Mouse (Mus musculus) C2C12 (cell line): ENCODE results near the gene Tex46. TPM values are rescaled to one million over a fixed set of nuclear protein-coding genes. Genes with fewer than 3 reads are reported as not detected.

Experiments used
- H3K27me3 ChIP-seq: one replicate; pipeline ENCODE4 v1.6.1; 2011; ENCODE audit not compliant: control insufficient read depth, insufficient read depth, insufficient read length
- H3K36me3 ChIP-seq: one replicate; pipeline ENCODE4 v1.6.1; 2011; ENCODE audit not compliant: control insufficient read depth, insufficient read depth
- H3K4me3 ChIP-seq: one replicate; pipeline ENCODE4 v1.5.1; 2011; ENCODE audit warnings: mild to moderate bottlenecking, control low read depth; ENCODE audit not compliant: poor library complexity, insufficient read depth, severe bottlenecking
- H3K79me2 ChIP-seq: one replicate; pipeline ENCODE4 v1.6.1; 2011; ENCODE audit not compliant: control insufficient read depth, insufficient read depth
- H3K79me3 ChIP-seq: one replicate; pipeline ENCODE4 v1.6.1; 2011; ENCODE audit warnings: low read depth, control low read depth
- H3ac ChIP-seq: one replicate; pipeline ENCODE3; 2011; ENCODE audit warnings: low read depth; ENCODE audit not compliant: control insufficient read depth, insufficient read length
- CEBPB ChIP-seq: IDR thresholded peaks from one replicate; pipeline ENCODE4 v1.6.1; 2011; ENCODE audit warnings: low read depth, mild to moderate bottlenecking, control low read depth, moderate library complexity
- CTCF ChIP-seq: IDR thresholded peaks from one replicate; pipeline ENCODE4 v1.5.1; 2011; ENCODE audit not compliant: control insufficient read depth, insufficient read depth, insufficient read length
- FOSL1 ChIP-seq: IDR thresholded peaks from one replicate; pipeline ENCODE4 v1.8.0; 2011; ENCODE audit warnings: mild to moderate bottlenecking, low read length; ENCODE audit not compliant: poor library complexity, insufficient read depth, severe bottlenecking
- MAX ChIP-seq: IDR thresholded peaks from one replicate; pipeline ENCODE4 v1.6.1; 2011; ENCODE audit warnings: mild to moderate bottlenecking, control low read depth
- MYOD1 ChIP-seq: IDR thresholded peaks from one replicate; pipeline ENCODE4 v1.6.1; 2011; ENCODE audit warnings: low read depth; ENCODE audit not compliant: control insufficient read depth, insufficient read length
- MYOG ChIP-seq: IDR thresholded peaks from one replicate; pipeline ENCODE4 v1.6.1; 2011; ENCODE audit not compliant: control insufficient read depth, insufficient read length; ENCODE audit errors: extremely low read depth
- USF1 ChIP-seq: IDR thresholded peaks from one replicate; pipeline ENCODE4 v1.6.1; 2011; ENCODE audit warnings: low read depth, mild to moderate bottlenecking, control low read depth, moderate library complexity
- long read RNA-seq, 2 experiments: library from polyadenylated mRNA; unstranded; transcript quantifications; one replicate each; pipeline ENCODE4 v2.0.0; 2019 to 2020
- polyA plus RNA-seq: library from polyadenylated mRNA; unstranded; fragments of >200 nt; fragmentation: generic; extraction: Trizol; gene quantifications from one replicate; pipeline ENCODE4 v1.2.1, GENCODE M21; 2012; ENCODE audit warnings: missing spikeins

Tex46 gene
- polyA plus RNA-seq, result not detected
- long read RNA-seq, experiment 1, result 0 reads
- long read RNA-seq, experiment 2, result 0 reads

- Histone ChIP-seq H3K79me3 (no peaks in the 10 kb centered on the region), H3K27me3 (no peaks in the 10 kb centered on the region), H3K4me3 (no peak within 1 kb of the TSS), H3K36me3 (no peaks in the 10 kb centered on the region), H3K79me2 (no peaks in the 10 kb centered on the region), H3ac (no peak within 1 kb of the TSS)
- no peak for TF ChIP-seq MAX
- TF ChIP-seq MYOG, result no peak
- no peak for TF ChIP-seq MYOD1
- no peak for TF ChIP-seq USF1
- no peak for TF ChIP-seq FOSL1
- TF ChIP-seq CEBPB, result no peak
Observed at GRCm38 (mm10) chr4:136610387-136610856, at the start of gene Tex46. TSS of gene Tex46 (plus strand) at chr4:136610437.

DNA sequence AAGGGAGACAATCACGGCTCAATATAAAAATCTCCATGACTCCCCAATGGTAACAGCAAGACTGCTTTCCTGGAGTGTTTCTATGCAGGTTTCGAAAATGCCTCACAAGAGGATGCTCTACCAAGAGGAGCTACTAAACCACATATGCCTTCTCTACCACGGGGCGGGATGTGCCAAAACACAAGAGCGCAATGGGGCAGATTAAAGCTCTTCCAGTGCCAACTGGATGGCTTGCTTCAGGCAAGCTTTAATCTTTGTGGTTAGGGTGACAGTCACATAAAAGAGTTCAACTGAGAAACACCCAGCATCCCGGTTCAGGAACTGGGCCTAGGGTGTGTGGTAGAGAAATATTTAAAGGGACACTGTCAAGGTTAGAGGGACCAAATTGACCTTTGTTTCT lies 47.5 kb upstream of the Tex46 start:
- no peak overlapping the region for H3ac ChIP-seq
- TF ChIP-seq USF1 (no peak), FOSL1 (no peak), CEBPB (no peak), MYOD1 (no peak), MYOG (no peak), CTCF (no peak), MAX (no peak)
- H3K27me3 ChIP-seq, result no peaks in the 10 kb centered on the region
- H3K79me2 ChIP-seq, result peaks cover 60% of the 10 kb centered on the region
- H3K4me3 ChIP-seq, result no peak overlapping the region
- H3K36me3 ChIP-seq, result peaks cover 69% of the 10 kb centered on the region
- peaks cover 22% of the 10 kb centered on the region for H3K79me3 ChIP-seq

- Histone ChIP-seq H3K79me2 (peaks cover 67% of the 10 kb centered on the region), H3ac (no peak overlapping the region), H3K27me3 (no peaks in the 10 kb centered on the region), H3K36me3 (peaks cover 75% of the 10 kb centered on the region), H3K4me3 (no peak overlapping the region), H3K79me3 (peaks cover 26% of the 10 kb centered on the region)
- TF ChIP-seq CTCF (no peak), MYOG (no peak), CEBPB (no peak), MYOD1 (no peak), FOSL1 (no peak), MAX (no peak), USF1 (no peak)
Observed at GRCm38 (mm10) chr4:136568629-136569028, 41.6 kb upstream of the Tex46 start.

- peaks cover 69% of the 10 kb centered on the region for H3K79me2 ChIP-seq
- no peaks in the 10 kb centered on the region for H3K27me3 ChIP-seq
- H3ac ChIP-seq, result no peak overlapping the region
- H3K4me3 ChIP-seq, result no peak overlapping the region
- H3K79me3 ChIP-seq, result peaks cover 33% of the 10 kb centered on the region
- H3K36me3 ChIP-seq, result peaks cover 77% of the 10 kb centered on the region
- no peak for TF ChIP-seq USF1
- no peak for TF ChIP-seq CTCF
- TF ChIP-seq FOSL1, result peak; percentile 75
Observed at GRCm38 (mm10) chr4:136569998-136570397, 40.2 kb upstream of the Tex46 start.

GRCm38 (mm10) chr4:136581885-136582284 lies 28.4 kb upstream of the Tex46 start:
- TF ChIP-seq CEBPB (no peak), CTCF (no peak), MYOG (no peak), MYOD1 (no peak), MAX (no peak), USF1 (no peak), FOSL1 (no peak)
- Histone ChIP-seq H3ac (no peak overlapping the region), H3K79me3 (peaks cover 82% of the 10 kb centered on the region), H3K79me2 (peaks cover 98% of the 10 kb centered on the region), H3K36me3 (peaks cover under 1% of the 10 kb centered on the region), H3K27me3 (no peaks in the 10 kb centered on the region), H3K4me3 (no peak overlapping the region)
